ENCODE assay signal across 8 mouse cellular contexts in the genomic region with DNA sequence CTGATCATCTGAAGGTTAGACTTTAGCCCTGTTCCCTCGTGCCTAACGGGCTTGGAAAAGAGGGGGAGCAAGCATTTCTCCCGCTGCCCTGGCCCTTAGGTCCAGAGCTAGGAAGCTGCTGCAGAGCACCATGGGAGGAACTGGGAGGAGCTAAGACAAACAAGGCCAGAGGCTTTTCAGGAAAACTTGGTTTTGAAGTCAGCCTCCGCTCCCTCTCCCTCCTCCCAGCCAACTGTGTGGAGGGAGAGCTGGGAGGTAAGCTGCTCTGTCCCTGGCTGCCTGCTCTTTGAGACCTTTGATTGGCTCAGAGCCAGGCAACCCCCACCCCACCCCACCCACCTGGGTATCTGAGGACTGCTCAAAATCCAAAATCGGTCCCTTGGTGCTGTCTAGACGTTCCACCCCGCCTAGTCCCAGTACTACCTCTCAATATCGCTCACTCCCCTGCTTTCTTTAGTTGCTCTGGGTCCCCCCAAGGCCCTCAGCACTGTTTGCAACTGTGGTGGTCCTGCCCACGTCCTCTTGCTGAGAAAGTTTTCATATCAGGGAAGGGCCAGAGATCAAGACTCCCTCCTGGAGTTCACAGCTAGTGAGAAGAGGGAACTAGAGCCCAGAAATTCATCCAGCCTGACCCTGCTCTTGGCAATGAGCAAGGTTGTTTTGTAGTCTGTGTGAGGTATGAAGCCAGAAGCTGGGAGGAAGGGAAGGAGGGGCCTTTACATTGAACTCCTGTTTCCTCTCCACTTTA. TPM values are rescaled to one million over a fixed set of nuclear protein-coding genes. Genes with fewer than 3 reads are reported as not detected.
DNase-seq lines count a peak whose midpoint lies in the region; ATAC-seq and TF ChIP-seq lines count a peak whose summit lies in the region.

No protein-coding gene starts in this region.

- no peak for TF ChIP-seq CTCF in forebrain, postnatal 0 days (IDR thresholded peaks at IDR 0.05; ENCODE audit: low read depth)

- no peaks in the 10 kb centered on the region for H3K9me3 ChIP-seq in forebrain, postnatal 0 days (ENCODE audit: low read length)
- H3K9me3 ChIP-seq in hindbrain, embryonic 14.5 days (ENCODE audit: control insufficient read depth, low read length): no peaks in the 10 kb centered on the region
- H3K9me3 ChIP-seq in liver, embryonic 11.5 days (ENCODE audit: control insufficient read depth, low read length): no peaks in the 10 kb centered on the region
- no peaks in the 10 kb centered on the region for H3K9me3 ChIP-seq in neural tube, embryonic 12.5 days

- H3K36me3 ChIP-seq in forebrain, postnatal 0 days (ENCODE audit: insufficient read depth): no peaks in the 10 kb centered on the region
- H3K36me3 ChIP-seq in hindbrain, embryonic 14.5 days (replicated peaks; ENCODE audit: control insufficient read depth, insufficient read depth): no peaks in the 10 kb centered on the region
- H3K36me3 ChIP-seq in liver, embryonic 11.5 days (ENCODE audit: control insufficient read depth, insufficient read depth, low read length): no peaks in the 10 kb centered on the region
- H3K36me3 ChIP-seq in neural tube, embryonic 12.5 days: no peaks in the 10 kb centered on the region

- H3K27me3 ChIP-seq in forebrain, postnatal 0 days (ENCODE audit: insufficient read depth, low read length): no peaks in the 10 kb centered on the region
- no peaks in the 10 kb centered on the region for H3K27me3 ChIP-seq in hindbrain, embryonic 14.5 days (ENCODE audit: control insufficient read depth, insufficient read depth, low read length)
- H3K27me3 ChIP-seq in liver, embryonic 11.5 days (replicated peaks; ENCODE audit: control insufficient read depth, insufficient read depth, low read length): no peaks in the 10 kb centered on the region
- no peaks in the 10 kb centered on the region for H3K27me3 ChIP-seq in neural tube, embryonic 12.5 days (replicated peaks)

- peak; percentile 66 for DNase-seq in retina, postnatal 1 day
- DNase-seq in retina, embryonic 14.5 days (ENCODE audit: low spot score): no peak
- DNase-seq in forebrain, postnatal 0 days: peak; percentile 0
- DNase-seq in hindbrain, embryonic 14.5 days (ENCODE audit: low spot score): no peak
- DNase-seq in liver, embryonic 11.5 days (ENCODE audit: low spot score): no peak
- DNase-seq in right cerebral cortex, adult 18-20 months: no peak
- no peak for DNase-seq in right cerebral cortex, postnatal 14 days

- 9% methylated on average over 9 of the region's 9 CpGs for WGBS in forebrain, postnatal 0 days
- 13% methylated on average over 9 of the region's 9 CpGs for WGBS in hindbrain, embryonic 14.5 days
- WGBS in liver, embryonic 11.5 days: 6% methylated on average over 9 of the region's 9 CpGs
- WGBS in neural tube, embryonic 12.5 days: 14% methylated on average over 9 of the region's 9 CpGs

- H3K27ac ChIP-seq in forebrain, postnatal 0 days (ENCODE audit: low read depth, low read length): 0 out of 2 replicates have a peak overlapping the region, but pooled peaks have one; percentile 30
- peak overlapping the region; percentile 33 for H3K27ac ChIP-seq in hindbrain, embryonic 14.5 days
- H3K27ac ChIP-seq in liver, embryonic 11.5 days (ENCODE audit: low read depth, low read length): peak overlapping the region; percentile 65
- no peak overlapping the region; the same call in 1 of the 2 replicates for H3K27ac ChIP-seq in neural tube, embryonic 12.5 days

- no peak overlapping the region for H3K4me2 ChIP-seq in forebrain, postnatal 0 days (ENCODE audit: low read depth)
- H3K4me2 ChIP-seq in hindbrain, embryonic 14.5 days (replicated peaks): peak overlapping the region; percentile 13; the same call in 1 of the 2 replicates
- H3K4me2 ChIP-seq in liver, embryonic 11.5 days: peak overlapping the region; percentile 81
- H3K4me2 ChIP-seq in neural tube, embryonic 12.5 days (replicated peaks): peak overlapping the region; percentile 22; the same call in 1 of the 2 replicates

- no peak overlapping the region for H3K9ac ChIP-seq in forebrain, postnatal 0 days
- H3K9ac ChIP-seq in hindbrain, embryonic 14.5 days: no peak overlapping the region; the same call in 1 of the 2 replicates
- H3K9ac ChIP-seq in liver, embryonic 11.5 days (ENCODE audit: low read depth, low read length): peak overlapping the region; percentile 32; the same call in 1 of the 2 replicates
- H3K9ac ChIP-seq in neural tube, embryonic 12.5 days: 0 out of 2 replicates have a peak overlapping the region, but pooled peaks have one; percentile 18

- no peak overlapping the region for H3K4me3 ChIP-seq in forebrain, postnatal 0 days (ENCODE audit: low read depth, low read length)
- no peak overlapping the region for H3K4me3 ChIP-seq in hindbrain, embryonic 14.5 days (replicated peaks; ENCODE audit: low read length)
- H3K4me3 ChIP-seq in liver, embryonic 11.5 days (ENCODE audit: low read depth, low read length): no peak overlapping the region
- H3K4me3 ChIP-seq in neural tube, embryonic 12.5 days: no peak overlapping the region

- no peak for ATAC-seq in forebrain, postnatal 0 days
- no peak for ATAC-seq in hindbrain, embryonic 14.5 days (ENCODE audit: low FRiP score)
- no peak; the same call in 1 of the 2 replicates for ATAC-seq in liver, embryonic 11.5 days (replicated peaks; ENCODE audit: low FRiP score)
- no peak for ATAC-seq in neural tube, embryonic 12.5 days (ENCODE audit: low FRiP score, low read depth)

- H3K4me1 ChIP-seq in forebrain, postnatal 0 days (ENCODE audit: insufficient read depth): peaks cover 33% of the 10 kb centered on the region
- H3K4me1 ChIP-seq in hindbrain, embryonic 14.5 days (replicated peaks; ENCODE audit: control insufficient read depth, insufficient read depth, low read length): peaks cover 42% of the 10 kb centered on the region
- H3K4me1 ChIP-seq in liver, embryonic 11.5 days (replicated peaks; ENCODE audit: control insufficient read depth, insufficient read depth, low read length): peaks cover 60% of the 10 kb centered on the region
- peaks cover 46% of the 10 kb centered on the region for H3K4me1 ChIP-seq in neural tube, embryonic 12.5 days

RNA-seq across cellular contexts. Expression of a gene that starts 1.9 kb away (rescaled TPM):
- 4.5 and 6.7 TPM in 2 replicates for total RNA-seq in forebrain, postnatal 0 days (2014; rRNA removed)
- polyA plus RNA-seq in forebrain, postnatal 0 days (2015; fragmentation: Nextera tagmentation; extraction: Ambion mirVana): 10.8 and 11.4 TPM in 2 replicates
- 3.4 and 4.1 TPM in 2 replicates for polyA plus RNA-seq in hindbrain, embryonic 14.5 days (2014; fragmentation: Nextera tagmentation; extraction: Ambion mirVana)
- 2.1 and 2.7 TPM in 2 replicates for polyA plus RNA-seq in liver, embryonic 11.5 days (2014; fragmentation: Nextera tagmentation; extraction: Ambion mirVana)
- polyA plus RNA-seq in neural tube, embryonic 12.5 days (2016; fragmentation: Nextera tagmentation; extraction: Ambion mirVana): 1.5 and 2.1 TPM in 2 replicates

RNA-seq across cellular contexts. Expression of a gene that starts 18.3 kb away (rescaled TPM):
- 87.2 and 94.6 TPM in 2 replicates for total RNA-seq in forebrain, postnatal 0 days (2014; rRNA removed)
- 16.3 and 24.1 TPM in 2 replicates for polyA plus RNA-seq in forebrain, postnatal 0 days (2015; fragmentation: Nextera tagmentation; extraction: Ambion mirVana)
- 23.6 and 24.1 TPM in 2 replicates for polyA plus RNA-seq in hindbrain, embryonic 14.5 days (2014; fragmentation: Nextera tagmentation; extraction: Ambion mirVana)
- polyA plus RNA-seq in liver, embryonic 11.5 days (2014; fragmentation: Nextera tagmentation; extraction: Ambion mirVana): 14.8 and 17.7 TPM in 2 replicates
- 37.0 and 40.8 TPM in 2 replicates for polyA plus RNA-seq in neural tube, embryonic 12.5 days (2016; fragmentation: Nextera tagmentation; extraction: Ambion mirVana)

RNA-seq across cellular contexts. Expression of a gene that starts 27.7 kb away (rescaled TPM):
- 22.5 and 27.2 TPM in 2 replicates for total RNA-seq in forebrain, postnatal 0 days (2014; rRNA removed)
- 29.5 and 37.4 TPM in 2 replicates for polyA plus RNA-seq in forebrain, postnatal 0 days (2015; fragmentation: Nextera tagmentation; extraction: Ambion mirVana)
- 49.3 and 57.4 TPM in 2 replicates for polyA plus RNA-seq in hindbrain, embryonic 14.5 days (2014; fragmentation: Nextera tagmentation; extraction: Ambion mirVana)
- polyA plus RNA-seq in liver, embryonic 11.5 days (2014; fragmentation: Nextera tagmentation; extraction: Ambion mirVana): 34.8 and 35.6 TPM in 2 replicates
- polyA plus RNA-seq in neural tube, embryonic 12.5 days (2016; fragmentation: Nextera tagmentation; extraction: Ambion mirVana): 65.1 and 68.5 TPM in 2 replicates

RNA-seq across cellular contexts. Expression of a gene that starts 36.6 kb away (rescaled TPM):
- 1,003 and 1,159 TPM in 2 replicates for total RNA-seq in forebrain, postnatal 0 days (2014; rRNA removed)
- polyA plus RNA-seq in forebrain, postnatal 0 days (2015; fragmentation: Nextera tagmentation; extraction: Ambion mirVana): 223 and 233 TPM in 2 replicates
- polyA plus RNA-seq in hindbrain, embryonic 14.5 days (2014; fragmentation: Nextera tagmentation; extraction: Ambion mirVana): 165 and 181 TPM in 2 replicates
- polyA plus RNA-seq in liver, embryonic 11.5 days (2014; fragmentation: Nextera tagmentation; extraction: Ambion mirVana): 26.6 and 31.6 TPM in 2 replicates
- 56.9 and 67.0 TPM in 2 replicates for polyA plus RNA-seq in neural tube, embryonic 12.5 days (2016; fragmentation: Nextera tagmentation; extraction: Ambion mirVana)

RNA-seq across cellular contexts. Expression of a gene that starts 47.8 kb away (rescaled TPM):
- 54.0 and 66.5 TPM in 2 replicates for total RNA-seq in forebrain, postnatal 0 days (2014; rRNA removed)
- 46.4 and 49.3 TPM in 2 replicates for polyA plus RNA-seq in forebrain, postnatal 0 days (2015; fragmentation: Nextera tagmentation; extraction: Ambion mirVana)
- 58.4 and 62.7 TPM in 2 replicates for polyA plus RNA-seq in hindbrain, embryonic 14.5 days (2014; fragmentation: Nextera tagmentation; extraction: Ambion mirVana)
- polyA plus RNA-seq in liver, embryonic 11.5 days (2014; fragmentation: Nextera tagmentation; extraction: Ambion mirVana): 61.9 and 63.6 TPM in 2 replicates
- 78.7 and 80.0 TPM in 2 replicates for polyA plus RNA-seq in neural tube, embryonic 12.5 days (2016; fragmentation: Nextera tagmentation; extraction: Ambion mirVana)

Comparison
In these comparisons a context has a peak if more than half of its experiments do, and no peak if none do; other contexts are left out.
1. DNase-seq: peak in retina, postnatal 1 day (single experiment) and forebrain, postnatal 0 days (single experiment); none in retina, embryonic 14.5 days (single experiment), hindbrain, embryonic 14.5 days (single experiment), liver, embryonic 11.5 days (single experiment), right cerebral cortex, adult 18-20 months (single experiment) and right cerebral cortex, postnatal 14 days (single experiment).
2. H3K9ac ChIP-seq: peak in liver, embryonic 11.5 days (single experiment) and neural tube, embryonic 12.5 days (single experiment); none in forebrain, postnatal 0 days (single experiment) and hindbrain, embryonic 14.5 days (single experiment).